Mouse (Mus musculus): ENCODE data around the gene Ccdc78.

GRCm38 (mm10) chr17:25806507-25806906, 20.1 kb downstream of the Ccdc78 start:
- TF ChIP-seq POLR2A (IDR thresholded peaks at IDR 0.05; ENCODE audit: insufficient read depth, low read length) (no peak), CTCF (IDR thresholded peaks at IDR 0.05; ENCODE audit: low read depth, low read length) (no peak), EP300 (IDR thresholded peaks at IDR 0.05; ENCODE audit: insufficient read depth, low read depth, low read length) (no peak)
